ENCODE assay signal across 8 mouse cellular contexts in the genomic region with DNA sequence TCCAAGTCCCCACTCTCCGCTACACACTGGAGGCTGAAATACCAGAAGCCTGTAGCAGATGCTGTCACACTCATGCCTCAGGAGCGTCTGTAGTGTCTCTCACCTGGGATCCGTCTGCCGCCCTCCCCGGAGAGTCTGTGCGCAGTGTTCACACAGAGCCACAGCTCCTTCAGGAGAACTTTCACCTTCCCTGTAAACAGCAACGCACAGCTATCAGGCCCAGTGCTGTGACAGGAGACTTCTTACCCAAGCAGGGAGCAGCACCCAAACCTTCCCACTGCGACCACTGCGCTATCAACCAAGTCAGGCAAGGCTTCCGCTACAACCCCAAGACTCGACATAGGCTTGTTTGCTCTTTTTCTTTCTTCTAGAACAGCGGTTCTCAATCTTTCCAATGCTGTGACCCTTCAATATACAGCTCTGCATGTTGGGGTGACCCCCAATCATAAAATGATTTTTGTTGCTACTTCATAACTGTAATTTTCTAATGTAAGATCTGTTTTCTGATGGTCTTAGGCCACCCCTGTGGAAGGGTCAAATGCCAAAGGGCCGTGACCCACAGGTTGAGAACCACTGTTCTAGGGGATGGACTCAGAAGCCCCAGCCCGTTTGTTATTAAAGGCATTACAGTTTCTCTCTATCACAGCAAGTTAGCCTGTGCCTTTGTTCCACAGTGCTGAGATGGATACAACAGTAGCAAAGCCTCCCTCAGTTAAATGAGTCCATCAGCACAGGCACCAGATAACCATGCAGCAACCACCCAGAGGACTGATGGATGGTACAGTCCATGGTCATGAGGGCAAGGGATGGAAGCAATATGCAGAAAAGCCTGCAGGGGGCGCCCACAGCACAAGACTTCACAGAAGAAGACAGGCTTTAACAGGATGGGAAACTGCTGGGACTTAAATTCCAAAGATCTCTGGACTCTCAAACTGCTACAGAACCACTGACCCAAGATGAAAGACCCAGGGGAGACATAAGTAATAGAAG. TPM values are rescaled to one million over a fixed set of nuclear protein-coding genes. Genes with fewer than 3 reads are reported as not detected.
A peak's percentile ranks its signal among the peaks of the same experiment; 100 is the strongest.
DNase-seq lines count a peak whose midpoint lies in the region; ATAC-seq and TF ChIP-seq lines count a peak whose summit lies in the region.

No protein-coding gene starts in this region.

- H3K27me3 ChIP-seq in midbrain, embryonic 14.5 days (ENCODE audit: control insufficient read depth, insufficient read depth, low read length), result no peaks in the 10 kb centered on the region

- peak; percentile 68 for ATAC-seq in inflammation-experienced regulatory T-cells, adult 6 months
- peak; percentile 27; the same call in 1 of the 2 replicates for ATAC-seq in midbrain, embryonic 14.5 days (ENCODE audit: low FRiP score, low TSS enrichment)

- no peak overlapping the region for H3K4me2 ChIP-seq in midbrain, embryonic 14.5 days (ENCODE audit: low read length)

- peaks cover 87% of the 10 kb centered on the region for H3K36me3 ChIP-seq in midbrain, embryonic 14.5 days (ENCODE audit: control insufficient read depth, insufficient read depth, low read length)

- DNase-seq in A20 (ENCODE audit: low read depth, low spot score) (peak; percentile 54), WW6 (ENCODE audit: low read depth, low spot score) (peak; percentile 29)
- DNase-seq in cerebellum, postnatal 14 days, result peak; percentile 82 to 87
- peak; percentile 65 to 72 for DNase-seq in frontal cortex, postnatal 25 days (ENCODE audit: low spot score in 2 of 2)
- DNase-seq in left cerebral cortex, adult 2 months (ENCODE audit: extremely low spot score in 1 of 2, low spot score in 2 of 2), result peak; percentile 71 to 72
- peak; percentile 86 for DNase-seq in midbrain, embryonic 14.5 days
- DNase-seq in spleen, postnatal 14 days (ENCODE audit: low spot score in 2 of 2), result peak; percentile 25 to 33

- no peaks in the 10 kb centered on the region for H3K9me3 ChIP-seq in midbrain, embryonic 14.5 days (ENCODE audit: control insufficient read depth, low read length)

- WGBS in midbrain, embryonic 14.5 days, result 89% methylated on average over 15 of the region's 15 CpGs

- H3K9ac ChIP-seq in midbrain, embryonic 14.5 days (replicated peaks; ENCODE audit: low read length), result no peak overlapping the region

- TF ChIP-seq CTCF in left cerebral cortex, adult 2 months (IDR thresholded peaks at IDR 0.05), result peak; percentile 80

- intact Hi-C loops in left cerebral cortex, adult 2 months (cut with DNase I), result no loop called here

- no peaks in the 10 kb centered on the region for H3K4me1 ChIP-seq in midbrain, embryonic 14.5 days (ENCODE audit: control insufficient read depth, insufficient read depth, low read length)

- H3K27ac ChIP-seq in left cerebral cortex, adult 2 months, result no peak overlapping the region
- H3K27ac ChIP-seq in midbrain, embryonic 14.5 days (replicated peaks; ENCODE audit: low read depth, low read length), result no peak overlapping the region

- no peak overlapping the region for H3K4me3 ChIP-seq in left cerebral cortex, adult 2 months
- no peak overlapping the region for H3K4me3 ChIP-seq in midbrain, embryonic 14.5 days (replicated peaks; ENCODE audit: low read depth, low read length)

RNA-seq across cellular contexts. Expression of a gene that starts 26.7 kb away (rescaled TPM):
- 10 to 100 TPM; 11.1 to 28.4 (median 20.2) TPM for polyA plus RNA-seq in inflammation-experienced regulatory T-cells, adult 6 months (2017; shearing (Covaris generic))
- 10 to 100 TPM; 73.5 to 73.7 TPM for total RNA-seq in left cerebral cortex, adult 2 months (2021)
- 59.1 and 59.2 TPM in 2 replicates for polyA plus RNA-seq in midbrain, embryonic 14.5 days (2014; fragmentation: Nextera tagmentation; extraction: Ambion mirVana)

Comparison
In these comparisons a context has a peak if more than half of its experiments do, and no peak if none do; other contexts are left out.
1. DNase-seq: peak in every context shown above with its lines; median percentile 86 in midbrain, embryonic 14.5 days; 84 in cerebellum, postnatal 14 days; 72 in left cerebral cortex, adult 2 months; 68 in frontal cortex, postnatal 25 days; 54 in A20; 29 in WW6; 29 in spleen, postnatal 14 days.